Mouse (Mus musculus): ENCODE measurements around the gene Siah3. TPM values are rescaled to one million over a fixed set of nuclear protein-coding genes. Genes with fewer than 3 reads are reported as not detected.
"Not testable (repeated sequence)": the region's sequence is repeated elsewhere in the genome, so short reads cannot be mapped to it uniquely, and the experiment has no call there.

Siah3 gene
- polyA plus RNA-seq, 1 experiment from 2014 or later: not detected

- no peak overlapping the region for H3K27ac ChIP-seq (replicated peaks in 1 of 2; ENCODE audit: control insufficient read depth in 1 of 2, insufficient read depth in 1 of 2, low read depth in 2 of 2, low read length in 2 of 2)
- H3K36me3 ChIP-seq (ENCODE audit: control insufficient read depth, insufficient read depth, low read length): no peaks in the 10 kb centered on the region
- no peaks in the 10 kb centered on the region for H3K27me3 ChIP-seq (ENCODE audit: control insufficient read depth, insufficient read depth, low read length)
- H3K9me3 ChIP-seq (ENCODE audit: control insufficient read depth, low read length): no peaks in the 10 kb centered on the region
- 80% methylated on average over 10 of the region's 10 CpGs for WGBS
- H3K4me3 ChIP-seq (ENCODE audit: control insufficient read depth in 1 of 2, insufficient read depth in 1 of 2, low read depth in 1 of 2, low read length in 2 of 2): no peak overlapping the region
- no peak overlapping the region for H3K4me2 ChIP-seq (ENCODE audit: low read length)
- ATAC-seq (ENCODE audit: insufficient number of reproducible peaks, insufficient read depth, low FRiP score, low read depth): no peak
- peaks cover 0 to 3% of the 10 kb centered on the region in 2 experiments; a peak in 2 of 4 replicates for H3K4me1 ChIP-seq (ENCODE audit: control insufficient read depth in 2 of 2, insufficient read depth in 2 of 2, low read length in 2 of 2)
- no peak overlapping the region for H3K9ac ChIP-seq (ENCODE audit: low read length)
Observed at GRCm38 (mm10) chr14:75432850-75433249, 22.9 kb upstream of the Siah3 start.

GRCm38 (mm10) chr14:75434576-75434975, 21.2 kb upstream of the Siah3 start:
- H3K27me3 ChIP-seq (ENCODE audit: control insufficient read depth, insufficient read depth, low read length): no peaks in the 10 kb centered on the region

DNA sequence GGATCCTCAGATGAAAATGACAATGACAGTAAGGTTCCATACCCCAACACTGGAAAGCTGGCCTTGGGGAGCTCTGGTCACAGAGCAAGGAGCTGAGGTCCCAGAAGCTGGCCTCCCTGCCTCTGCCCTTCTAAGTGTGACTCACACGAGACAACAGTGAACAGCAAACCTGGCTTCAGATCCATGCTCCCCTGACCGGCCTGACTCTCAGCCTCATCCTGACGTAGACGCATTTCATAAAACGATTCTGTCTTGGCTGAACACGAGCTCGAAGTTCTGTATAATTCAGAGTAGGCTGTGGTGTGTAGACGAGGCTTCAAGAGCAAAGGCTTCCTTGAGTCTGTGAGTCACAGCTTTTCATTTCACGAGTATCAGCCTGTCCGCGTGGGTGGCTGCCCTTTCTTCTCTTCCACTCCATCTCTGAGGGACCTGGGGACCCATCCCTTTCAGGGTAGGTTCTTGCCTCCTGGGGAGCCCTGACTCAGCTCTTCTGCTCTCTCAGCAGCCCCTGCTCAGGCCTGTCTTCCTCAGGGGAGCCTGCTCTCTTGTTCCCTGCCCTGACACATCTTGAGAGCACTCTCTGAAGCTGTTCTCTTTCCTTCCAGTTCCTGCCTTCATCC, 11.2 kb upstream of the Siah3 start:
- peaks cover 3 to 6% of the 10 kb centered on the region in 2 experiments; a peak in 3 of 4 replicates for H3K4me1 ChIP-seq (ENCODE audit: control insufficient read depth in 2 of 2, insufficient read depth in 2 of 2, low read length in 2 of 2)
- WGBS: 68% methylated on average over 11 of the region's 11 CpGs
- no peaks in the 10 kb centered on the region for H3K27me3 ChIP-seq (ENCODE audit: control insufficient read depth, insufficient read depth, low read length)
- no peaks in the 10 kb centered on the region for H3K9me3 ChIP-seq (ENCODE audit: control insufficient read depth, low read length)
- H3K9ac ChIP-seq (ENCODE audit: low read length): no peak overlapping the region
- no peaks in the 10 kb centered on the region for H3K36me3 ChIP-seq (ENCODE audit: control insufficient read depth, insufficient read depth, low read length)
- H3K27ac ChIP-seq (replicated peaks in 1 of 2; ENCODE audit: control insufficient read depth in 1 of 2, insufficient read depth in 1 of 2, low read depth in 2 of 2, low read length in 2 of 2): peak overlapping the region in 1 of 2 experiments; percentile 64; a peak in 2 of 4 replicates
- H3K4me2 ChIP-seq (ENCODE audit: low read length): 0 out of 2 replicates have a peak overlapping the region, but pooled peaks have one; percentile 2
- ATAC-seq (ENCODE audit: insufficient number of reproducible peaks, insufficient read depth, low FRiP score, low read depth): no peak
- no peak overlapping the region for H3K4me3 ChIP-seq (ENCODE audit: control insufficient read depth in 1 of 2, insufficient read depth in 1 of 2, low read depth in 1 of 2, low read length in 2 of 2)

More at GRCm38 (mm10) chr14:75434576-75434975, 21.2 kb upstream of the Siah3 start:
- Histone ChIP-seq H3K4me3 (ENCODE audit: control insufficient read depth in 1 of 2, insufficient read depth in 1 of 2, low read depth in 1 of 2, low read length in 2 of 2) (no peak overlapping the region), H3K27ac (replicated peaks in 1 of 2; ENCODE audit: control insufficient read depth in 1 of 2, insufficient read depth in 1 of 2, low read depth in 2 of 2, low read length in 2 of 2) (no peak overlapping the region), H3K4me2 (ENCODE audit: low read length) (no peak overlapping the region), H3K4me1 (ENCODE audit: control insufficient read depth in 2 of 2, insufficient read depth in 2 of 2, low read length in 2 of 2) (peaks cover 0 to 3% of the 10 kb centered on the region in 2 experiments; a peak in 2 of 4 replicates), H3K9me3 (ENCODE audit: control insufficient read depth, low read length) (no peaks in the 10 kb centered on the region), H3K36me3 (ENCODE audit: control insufficient read depth, insufficient read depth, low read length) (no peaks in the 10 kb centered on the region), H3K9ac (ENCODE audit: low read length) (no peak overlapping the region)
- WGBS: 70% methylated on average over 10 of the region's 10 CpGs
- no peak for ATAC-seq (ENCODE audit: insufficient number of reproducible peaks, insufficient read depth, low FRiP score, low read depth)

DNA sequence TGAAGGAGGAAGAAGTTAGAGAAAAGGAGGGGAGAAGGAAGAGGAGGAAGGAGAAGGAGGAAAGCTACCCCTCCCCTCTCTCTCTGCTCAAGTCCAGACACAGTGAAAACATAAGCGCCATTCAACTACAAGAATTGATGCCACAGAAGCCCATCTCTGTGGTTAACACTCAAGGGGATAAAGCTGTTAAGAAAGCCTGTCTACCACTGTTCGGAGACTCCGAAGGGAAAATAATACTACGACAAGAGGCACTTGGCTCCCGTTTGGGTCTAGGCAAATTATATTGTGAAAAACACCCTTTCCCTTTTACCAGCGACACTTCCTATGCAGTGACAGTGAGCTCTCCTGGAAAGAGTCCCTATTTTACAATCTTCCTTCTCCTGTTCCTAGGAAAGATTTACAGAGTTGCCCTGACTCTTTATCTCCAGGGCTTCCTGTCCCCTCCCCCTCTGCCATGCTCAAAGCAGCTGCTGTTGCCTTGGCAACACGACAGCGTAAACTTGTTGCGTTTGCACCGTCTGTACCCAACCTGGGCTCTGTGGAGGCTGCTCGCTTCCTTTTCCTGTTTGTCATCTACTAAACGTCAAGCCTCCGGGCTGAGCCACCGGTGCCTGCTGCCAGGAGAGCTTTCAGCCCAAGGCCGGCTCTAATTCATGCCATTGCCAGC, 10.4 kb upstream of the Siah3 start:
- no peaks in the 10 kb centered on the region for H3K9me3 ChIP-seq (ENCODE audit: control insufficient read depth, low read length)
- H3K4me2 ChIP-seq (ENCODE audit: low read length): peak overlapping the region; percentile 68
- H3K4me1 ChIP-seq (ENCODE audit: control insufficient read depth in 2 of 2, insufficient read depth in 2 of 2, low read length in 2 of 2): peaks cover 3 to 6% of the 10 kb centered on the region in 2 experiments; a peak in 3 of 4 replicates
- 7% methylated on average over 15 of the region's 15 CpGs for WGBS
- peak overlapping the region; percentile 9 to 34 for H3K4me3 ChIP-seq (ENCODE audit: control insufficient read depth in 1 of 2, insufficient read depth in 1 of 2, low read depth in 1 of 2, low read length in 2 of 2)
- peak overlapping the region; percentile 8 to 64; a peak in 2 of 4 replicates for H3K27ac ChIP-seq (replicated peaks in 1 of 2; ENCODE audit: control insufficient read depth in 1 of 2, insufficient read depth in 1 of 2, low read depth in 2 of 2, low read length in 2 of 2)
- ATAC-seq (ENCODE audit: insufficient number of reproducible peaks, insufficient read depth, low FRiP score, low read depth): peak; percentile 81
- H3K27me3 ChIP-seq (ENCODE audit: control insufficient read depth, insufficient read depth, low read length): no peaks in the 10 kb centered on the region
- H3K9ac ChIP-seq (ENCODE audit: low read length): peak overlapping the region; percentile 1; the same call in 1 of the 2 replicates
- no peaks in the 10 kb centered on the region for H3K36me3 ChIP-seq (ENCODE audit: control insufficient read depth, insufficient read depth, low read length)

DNA sequence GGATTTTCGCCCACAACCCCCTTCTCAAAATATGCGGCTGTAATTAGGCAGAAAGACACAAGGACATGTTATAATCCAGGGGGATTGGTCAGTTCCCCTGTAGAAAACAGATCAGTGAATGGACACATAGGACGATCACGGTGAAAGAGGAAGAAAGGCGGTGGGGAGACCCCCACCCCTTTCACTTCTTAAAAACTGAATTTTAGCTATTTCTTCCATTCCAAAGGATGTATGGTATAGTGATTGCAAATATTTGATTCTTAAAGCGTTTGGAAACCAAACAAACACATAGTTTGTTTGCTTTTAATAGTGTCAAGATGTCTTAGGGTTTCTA, 9.9 kb upstream of the Siah3 start:
- WGBS: 47% methylated on average over 6 of the region's 6 CpGs
- H3K4me2 ChIP-seq (ENCODE audit: low read length): peak overlapping the region; percentile 68
- H3K27ac ChIP-seq (replicated peaks in 1 of 2; ENCODE audit: control insufficient read depth in 1 of 2, insufficient read depth in 1 of 2, low read depth in 2 of 2, low read length in 2 of 2): peak overlapping the region in 1 of 2 experiments; percentile 64; a peak in 1 of 4 replicates
- no peaks in the 10 kb centered on the region for H3K27me3 ChIP-seq (ENCODE audit: control insufficient read depth, insufficient read depth, low read length)
- H3K36me3 ChIP-seq (ENCODE audit: control insufficient read depth, insufficient read depth, low read length): no peaks in the 10 kb centered on the region
- peaks cover 3 to 6% of the 10 kb centered on the region in 2 experiments; a peak in 3 of 4 replicates for H3K4me1 ChIP-seq (ENCODE audit: control insufficient read depth in 2 of 2, insufficient read depth in 2 of 2, low read length in 2 of 2)
- ATAC-seq (ENCODE audit: insufficient number of reproducible peaks, insufficient read depth, low FRiP score, low read depth): no peak
- H3K9ac ChIP-seq (ENCODE audit: low read length): peak overlapping the region; percentile 1; the same call in 1 of the 2 replicates
- H3K9me3 ChIP-seq (ENCODE audit: control insufficient read depth, low read length): no peaks in the 10 kb centered on the region
- peak overlapping the region; percentile 9 to 34 for H3K4me3 ChIP-seq (ENCODE audit: control insufficient read depth in 1 of 2, insufficient read depth in 1 of 2, low read depth in 1 of 2, low read length in 2 of 2)

DNA sequence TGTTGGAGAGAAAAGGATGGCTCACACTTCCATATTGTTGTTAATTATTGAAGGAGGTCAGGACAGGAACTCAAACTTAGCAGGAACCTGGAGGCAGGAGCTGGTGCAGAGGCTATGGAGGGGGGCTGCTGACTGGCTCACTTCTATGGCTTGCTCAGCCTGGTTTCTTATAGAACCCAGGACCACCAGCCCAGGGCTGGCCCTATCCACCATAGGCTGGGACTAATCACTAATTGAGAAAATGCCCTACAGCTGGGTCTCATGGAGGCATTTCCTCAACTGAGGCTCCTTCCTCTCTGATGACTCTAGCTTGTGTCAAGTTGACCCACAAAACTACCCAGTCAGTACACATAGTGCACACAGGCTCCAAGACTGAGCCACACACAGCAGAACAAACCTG, 9.5 kb upstream of the Siah3 start:
- H3K36me3 ChIP-seq (ENCODE audit: control insufficient read depth, insufficient read depth, low read length); H3K27me3 ChIP-seq (ENCODE audit: control insufficient read depth, insufficient read depth, low read length); H3K4me1 ChIP-seq (ENCODE audit: control insufficient read depth in 2 of 2, insufficient read depth in 2 of 2, low read length in 2 of 2); H3K27ac ChIP-seq (replicated peaks in 1 of 2; ENCODE audit: control insufficient read depth in 1 of 2, insufficient read depth in 1 of 2, low read depth in 2 of 2, low read length in 2 of 2); H3K4me3 ChIP-seq (ENCODE audit: control insufficient read depth in 1 of 2, insufficient read depth in 1 of 2, low read depth in 1 of 2, low read length in 2 of 2); ATAC-seq (ENCODE audit: insufficient number of reproducible peaks, insufficient read depth, low FRiP score, low read depth); H3K4me2 ChIP-seq (ENCODE audit: low read length); H3K9ac ChIP-seq (ENCODE audit: low read length); H3K9me3 ChIP-seq (ENCODE audit: control insufficient read depth, low read length): not testable (repeated sequence)

DNA sequence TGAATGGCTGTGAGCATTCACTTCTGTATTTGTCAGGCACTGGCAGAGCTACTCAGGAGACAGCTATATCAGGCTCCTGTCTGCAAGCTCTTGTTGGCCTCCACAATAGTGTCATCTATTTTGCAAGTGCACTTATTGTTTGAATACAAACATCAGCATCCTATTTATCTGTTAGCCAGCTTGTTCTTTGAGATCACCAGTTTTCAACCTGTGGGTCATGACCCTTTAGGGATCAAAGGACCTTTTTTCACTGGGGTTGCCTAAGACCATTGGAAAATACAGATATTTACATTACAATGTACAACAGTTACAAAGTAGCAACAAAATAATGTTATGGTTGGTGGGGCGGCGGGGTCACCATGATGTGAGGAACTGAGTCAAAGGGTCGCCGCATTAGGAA, 1.9 kb upstream of the Siah3 start:
- H3K27ac ChIP-seq (replicated peaks in 1 of 2; ENCODE audit: control insufficient read depth in 1 of 2, insufficient read depth in 1 of 2, low read depth in 2 of 2, low read length in 2 of 2): no peak overlapping the region
- no peaks in the 10 kb centered on the region for H3K9me3 ChIP-seq (ENCODE audit: control insufficient read depth, low read length)
- H3K36me3 ChIP-seq (ENCODE audit: control insufficient read depth, insufficient read depth, low read length): no peaks in the 10 kb centered on the region
- no peak for ATAC-seq (ENCODE audit: insufficient number of reproducible peaks, insufficient read depth, low FRiP score, low read depth)
- no peak overlapping the region for H3K4me2 ChIP-seq (ENCODE audit: low read length)
- WGBS: 91% methylated on average over 4 of the region's 4 CpGs
- H3K9ac ChIP-seq (ENCODE audit: low read length): no peak overlapping the region
- H3K27me3 ChIP-seq (ENCODE audit: control insufficient read depth, insufficient read depth, low read length): peaks cover 21% of the 10 kb centered on the region
- peaks cover 8 to 9% of the 10 kb centered on the region in 2 experiments; a peak in 3 of 4 replicates for H3K4me1 ChIP-seq (ENCODE audit: control insufficient read depth in 2 of 2, insufficient read depth in 2 of 2, low read length in 2 of 2)
- no peak overlapping the region for H3K4me3 ChIP-seq (ENCODE audit: control insufficient read depth in 1 of 2, insufficient read depth in 1 of 2, low read depth in 1 of 2, low read length in 2 of 2)

All from heart, embryonic 14.5 days (tissue).